Mouse (Mus musculus): ENCODE results near the gene Me1. TPM values are rescaled to one million over a fixed set of nuclear protein-coding genes. Genes with fewer than 3 reads are reported as not detected.

Me1 gene
- polyA plus RNA-seq, 2 experiments: 21.1 to 23.5 TPM

DNA sequence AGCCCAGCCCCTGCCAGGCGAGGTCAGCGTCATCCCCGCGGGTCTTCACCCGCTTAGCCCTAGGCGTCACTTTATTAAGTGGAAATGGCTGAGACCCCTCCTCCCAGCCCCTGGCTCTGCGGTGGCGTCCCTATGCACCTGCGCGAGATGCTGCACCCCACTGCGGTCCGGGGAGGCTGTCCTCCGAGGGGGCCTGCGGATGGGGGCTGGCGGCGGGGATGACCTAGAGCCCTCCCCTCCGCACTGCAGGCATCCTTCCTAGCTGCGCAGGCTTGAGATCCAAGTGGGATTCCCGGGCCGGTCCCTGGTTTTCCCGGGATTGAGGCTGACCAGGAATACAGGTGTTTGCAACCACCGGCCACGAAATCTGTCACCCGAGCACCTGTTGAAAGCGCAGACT, 123.6 kb downstream of the Me1 start:
- Histone ChIP-seq H3K4me2 (replicated peaks; ENCODE audit: low read depth, low read length, severe bottlenecking) (peak overlapping the region; percentile 97), H3K9ac (ENCODE audit: low read depth, low read length, severe bottlenecking) (peak overlapping the region; percentile 52), H3K4me3 (replicated peaks; ENCODE audit: low read length) (peak overlapping the region; percentile 71), H3K27ac (replicated peaks; ENCODE audit: low read depth, low read length) (no peak overlapping the region), H3K27me3 (ENCODE audit: control insufficient read depth, insufficient read depth, low read length) (no peaks in the 10 kb centered on the region), H3K36me3 (ENCODE audit: control insufficient read depth, insufficient read depth, low read length) (peaks cover 17% of the 10 kb centered on the region), H3K4me1 (ENCODE audit: control insufficient read depth, insufficient read depth, low read length) (peaks cover 8% of the 10 kb centered on the region), H3K9me3 (ENCODE audit: control insufficient read depth, low read length) (no peaks in the 10 kb centered on the region)
- WGBS: 0% methylated on average over 20 of the region's 25 CpGs
- ATAC-seq (ENCODE audit: low FRiP score, low read depth): no peak; the same call in 1 of the 2 replicates
- no peak for TF ChIP-seq POLR2A (IDR thresholded peaks at IDR 0.05; ENCODE audit: borderline replicate concordance, extremely low read depth, insufficient read depth, insufficient read length)
- DNase-seq (ENCODE audit: low spot score): no peak

DNA sequence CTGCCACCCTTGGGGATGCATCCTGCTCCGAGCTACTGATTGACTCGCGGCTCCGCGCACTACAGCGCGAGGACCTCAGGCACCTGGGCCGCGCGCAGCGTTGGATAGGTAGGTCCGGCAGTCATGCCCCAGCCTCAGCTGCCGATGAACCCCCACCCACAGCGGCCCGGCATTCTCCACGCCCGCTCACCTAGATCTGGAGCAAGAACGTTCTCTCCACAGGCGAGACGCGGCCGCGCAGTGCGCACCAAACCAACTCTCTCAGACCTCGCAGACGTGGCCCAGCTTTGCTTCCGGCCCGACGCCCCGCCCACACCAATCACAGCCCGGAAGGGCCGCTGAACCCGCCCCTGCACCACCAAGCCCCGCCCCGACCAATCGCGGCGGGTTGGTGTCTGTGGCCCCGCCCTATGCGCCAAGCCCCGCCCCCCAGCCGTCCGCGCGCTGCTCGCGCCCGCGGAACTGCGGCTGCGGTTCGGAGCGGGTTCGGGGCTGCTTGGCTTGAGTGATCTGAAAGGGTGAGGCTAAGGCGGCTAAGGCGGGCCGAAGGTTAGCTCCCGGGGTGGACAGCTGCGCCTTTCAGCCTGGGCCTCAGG, 124.1 kb downstream of the Me1 start, which contains the start of the genes Pgm3 and Rwdd2a:
Gene Pgm3, minus strand, starts transcription at position 303 of the 596 bp plus-strand sequence.
Gene Rwdd2a, plus strand, starts transcription at position 452 of the 596 bp plus-strand sequence.
- no peaks in the 10 kb centered on the region for H3K27me3 ChIP-seq (ENCODE audit: control insufficient read depth, insufficient read depth, low read length)
- H3K9me3 ChIP-seq (ENCODE audit: control insufficient read depth, low read length): no peaks in the 10 kb centered on the region
- WGBS: 0% methylated on average over 38 of the region's 59 CpGs
- H3K4me2 ChIP-seq (replicated peaks; ENCODE audit: low read depth, low read length, severe bottlenecking): peak within 1 kb of the TSS; percentile 97
- H3K9ac ChIP-seq (ENCODE audit: low read depth, low read length, severe bottlenecking): peak within 1 kb of the TSS; percentile 70
- peak; percentile 73; the same call in 1 of the 2 replicates for TF ChIP-seq POLR2A (IDR thresholded peaks at IDR 0.05; ENCODE audit: borderline replicate concordance, extremely low read depth, insufficient read depth, insufficient read length)
- DNase-seq (ENCODE audit: low spot score) (peak; percentile 93), ATAC-seq (ENCODE audit: low FRiP score, low read depth) (peak; percentile 98)
- peak within 1 kb of the TSS; percentile 71 for H3K4me3 ChIP-seq (replicated peaks; ENCODE audit: low read length)
- peaks cover 8% of the 10 kb centered on the region for H3K4me1 ChIP-seq (ENCODE audit: control insufficient read depth, insufficient read depth, low read length)
- H3K36me3 ChIP-seq (ENCODE audit: control insufficient read depth, insufficient read depth, low read length): peaks cover 22% of the 10 kb centered on the region
- H3K27ac ChIP-seq (replicated peaks; ENCODE audit: low read depth, low read length): 0 out of 2 replicates have a peak within 1 kb of the TSS, but pooled peaks have one; percentile 33

DNA sequence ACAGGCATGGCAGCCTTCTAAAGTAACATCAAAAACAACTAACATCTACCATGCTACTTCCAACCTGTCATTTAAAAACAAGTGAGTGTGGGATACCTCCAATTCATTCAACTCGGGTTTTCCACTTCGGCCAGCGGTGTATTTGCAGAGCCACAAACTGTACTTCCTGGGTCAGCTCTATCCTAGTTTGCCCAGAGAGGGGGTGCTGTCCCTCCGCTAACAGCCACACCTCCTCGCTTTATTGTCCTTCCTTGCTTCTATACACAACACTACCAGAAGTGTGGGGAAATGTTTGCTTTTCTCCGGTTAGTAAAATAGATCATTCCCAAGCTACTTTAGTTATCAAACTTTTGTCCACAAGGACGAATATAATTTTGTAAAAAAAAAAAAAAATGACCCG, 124.8 kb downstream of the Me1 start:
- H3K9ac ChIP-seq (ENCODE audit: low read depth, low read length, severe bottlenecking): peak overlapping the region; percentile 70
- H3K4me1 ChIP-seq (ENCODE audit: control insufficient read depth, insufficient read depth, low read length): peaks cover 8% of the 10 kb centered on the region
- H3K9me3 ChIP-seq (ENCODE audit: control insufficient read depth, low read length): no peaks in the 10 kb centered on the region
- no peak for DNase-seq (ENCODE audit: low spot score)
- H3K4me2 ChIP-seq (replicated peaks; ENCODE audit: low read depth, low read length, severe bottlenecking): peak overlapping the region; percentile 97
- 12% methylated on average over 8 of the region's 8 CpGs for WGBS
- H3K36me3 ChIP-seq (ENCODE audit: control insufficient read depth, insufficient read depth, low read length): peaks cover 27% of the 10 kb centered on the region
- no peak for ATAC-seq (ENCODE audit: low FRiP score, low read depth)
- no peak overlapping the region for H3K27ac ChIP-seq (replicated peaks; ENCODE audit: low read depth, low read length)
- TF ChIP-seq POLR2A (IDR thresholded peaks at IDR 0.05; ENCODE audit: borderline replicate concordance, extremely low read depth, insufficient read depth, insufficient read length): no peak
- peak overlapping the region; percentile 71 for H3K4me3 ChIP-seq (replicated peaks; ENCODE audit: low read length)
- no peaks in the 10 kb centered on the region for H3K27me3 ChIP-seq (ENCODE audit: control insufficient read depth, insufficient read depth, low read length)

DNA sequence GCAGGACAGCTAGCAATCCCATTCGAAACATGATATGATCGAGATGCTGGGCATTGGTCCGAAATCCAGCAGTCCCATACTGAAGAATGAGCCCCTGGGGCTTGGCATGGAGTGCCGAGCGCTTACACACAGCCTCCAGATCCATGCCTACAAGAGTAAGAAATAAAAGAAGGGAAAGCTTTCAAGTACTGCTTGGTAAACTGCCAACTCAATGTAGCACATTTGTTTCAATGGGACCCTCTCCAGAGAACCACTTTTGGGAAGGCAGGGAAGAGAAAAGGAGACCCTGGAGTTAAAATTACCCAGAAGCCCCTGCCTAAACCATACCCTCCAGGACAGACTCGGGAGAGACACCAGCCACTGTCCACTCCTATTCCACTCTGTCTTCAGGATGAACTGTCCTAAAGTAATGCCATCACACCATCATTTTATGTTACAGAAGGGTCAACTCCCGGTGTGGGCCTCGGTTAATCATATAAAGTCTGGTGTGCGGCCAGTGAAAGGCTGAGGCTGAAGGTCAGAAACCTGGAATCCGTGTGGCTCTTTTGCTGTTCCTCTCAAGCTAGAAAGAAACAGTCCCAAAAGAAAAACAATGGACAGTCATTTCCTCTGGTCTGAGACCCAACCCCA, 125.4 kb downstream of the Me1 start:
- H3K27me3 ChIP-seq (ENCODE audit: control insufficient read depth, insufficient read depth, low read length): no peaks in the 10 kb centered on the region
- no peaks in the 10 kb centered on the region for H3K9me3 ChIP-seq (ENCODE audit: control insufficient read depth, low read length)
- no peak overlapping the region for H3K27ac ChIP-seq (replicated peaks; ENCODE audit: low read depth, low read length)
- ATAC-seq (ENCODE audit: low FRiP score, low read depth): no peak
- peak overlapping the region; percentile 71 for H3K4me3 ChIP-seq (replicated peaks; ENCODE audit: low read length)
- 77% methylated on average over 10 of the region's 10 CpGs for WGBS
- peaks cover 32% of the 10 kb centered on the region for H3K36me3 ChIP-seq (ENCODE audit: control insufficient read depth, insufficient read depth, low read length)
- peak overlapping the region; percentile 97 for H3K4me2 ChIP-seq (replicated peaks; ENCODE audit: low read depth, low read length, severe bottlenecking)
- H3K9ac ChIP-seq (ENCODE audit: low read depth, low read length, severe bottlenecking): 0 out of 2 replicates have a peak overlapping the region, but pooled peaks have one; percentile 70
- no peak for TF ChIP-seq POLR2A (IDR thresholded peaks at IDR 0.05; ENCODE audit: borderline replicate concordance, extremely low read depth, insufficient read depth, insufficient read length)
- peaks cover 8% of the 10 kb centered on the region for H3K4me1 ChIP-seq (ENCODE audit: control insufficient read depth, insufficient read depth, low read length)
- no peak for DNase-seq (ENCODE audit: low spot score)

DNA sequence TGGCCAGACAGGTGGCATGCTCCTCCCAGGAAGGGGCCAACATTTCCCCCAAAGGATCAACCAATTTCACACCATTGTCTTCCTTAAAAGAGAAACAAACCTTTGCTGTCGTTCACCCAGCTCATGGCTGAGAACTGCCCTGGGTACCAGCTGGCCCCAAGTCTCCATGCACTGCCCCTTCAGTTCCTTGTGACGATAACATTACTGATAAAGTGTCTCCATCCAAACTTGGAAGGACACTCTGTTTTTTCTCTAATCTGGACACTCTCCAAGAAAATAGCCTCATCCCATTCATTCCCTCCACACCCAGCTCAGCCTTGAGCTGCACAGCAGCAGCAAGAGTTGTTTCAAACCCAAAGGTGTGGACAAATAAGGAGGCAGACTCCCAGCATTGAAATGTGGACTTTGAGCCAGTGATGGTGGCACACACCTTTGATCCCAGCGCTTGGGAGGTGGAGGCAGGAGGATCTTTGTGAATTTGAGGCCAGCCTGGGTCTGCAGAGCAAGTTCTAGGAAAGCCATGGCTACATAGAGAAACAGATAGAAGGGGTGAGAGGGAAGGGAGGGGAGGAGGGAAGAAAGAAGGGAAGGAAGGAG, 126.3 kb downstream of the Me1 start:
- Histone ChIP-seq H3K4me2 (replicated peaks; ENCODE audit: low read depth, low read length, severe bottlenecking) (no peak overlapping the region), H3K4me1 (ENCODE audit: control insufficient read depth, insufficient read depth, low read length) (peaks cover 8% of the 10 kb centered on the region), H3K9ac (ENCODE audit: low read depth, low read length, severe bottlenecking) (no peak overlapping the region), H3K9me3 (ENCODE audit: control insufficient read depth, low read length) (no peaks in the 10 kb centered on the region), H3K36me3 (ENCODE audit: control insufficient read depth, insufficient read depth, low read length) (peaks cover 41% of the 10 kb centered on the region), H3K27ac (replicated peaks; ENCODE audit: low read depth, low read length) (no peak overlapping the region), H3K27me3 (ENCODE audit: control insufficient read depth, insufficient read depth, low read length) (no peaks in the 10 kb centered on the region), H3K4me3 (replicated peaks; ENCODE audit: low read length) (no peak overlapping the region)
- no peak for DNase-seq (ENCODE audit: low spot score)
- 89% methylated on average over 3 of the region's 3 CpGs for WGBS
- ATAC-seq (ENCODE audit: low FRiP score, low read depth): no peak
- TF ChIP-seq POLR2A (IDR thresholded peaks at IDR 0.05; ENCODE audit: borderline replicate concordance, extremely low read depth, insufficient read depth, insufficient read length): no peak

All from limb, embryonic 14.5 days (tissue).